Mouse (Mus musculus): ENCODE results near the gene Padi1.

The Padi1 gene

GRCm38 (mm10) chr4:140862036-140862650 is 16.6 kb upstream of the Padi1 start:
- no peak for DNase-seq (ENCODE audit: low spot score in 2 of 2)

GRCm38 (mm10) chr4:140860767-140861147 is 15.2 kb upstream of the Padi1 start:
- peak in 1 of 2 experiments; percentile 47 for DNase-seq (ENCODE audit: low spot score in 2 of 2)

DNA sequence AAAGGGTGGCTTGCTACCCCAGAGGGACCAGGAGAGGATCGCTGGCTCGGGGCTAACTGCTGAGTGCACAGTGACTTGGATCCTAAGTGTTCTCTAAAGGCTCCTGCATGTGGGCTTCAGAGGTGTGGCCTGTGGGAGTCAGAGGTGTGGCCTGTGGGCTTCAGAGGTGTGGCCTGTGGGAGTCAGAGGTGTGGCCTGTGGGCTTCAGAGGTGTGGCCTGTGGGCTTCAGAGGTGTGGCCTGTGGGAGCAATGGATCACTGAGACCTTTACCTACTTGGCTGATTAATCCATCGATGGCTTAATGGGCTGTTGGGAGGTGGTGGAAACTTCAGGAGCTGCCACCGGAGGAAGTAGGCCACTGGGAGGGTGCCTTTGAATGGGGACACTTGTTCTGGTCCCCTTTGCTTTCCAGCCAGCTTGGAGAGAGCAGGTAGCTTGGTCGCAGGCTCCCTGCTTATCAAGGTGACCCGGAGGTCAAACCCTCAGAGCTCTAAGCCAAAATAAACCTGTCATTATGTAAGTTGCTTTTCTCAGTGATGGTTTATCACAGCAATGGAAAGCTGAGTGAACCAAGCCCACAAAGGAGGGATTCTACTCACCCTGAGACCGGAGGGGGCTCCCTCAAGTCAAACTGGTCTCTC is 14.7 kb upstream of the Padi1 start:
- DNase-seq (ENCODE audit: low spot score in 2 of 2): peak in 1 of 2 experiments; percentile 65

DNA sequence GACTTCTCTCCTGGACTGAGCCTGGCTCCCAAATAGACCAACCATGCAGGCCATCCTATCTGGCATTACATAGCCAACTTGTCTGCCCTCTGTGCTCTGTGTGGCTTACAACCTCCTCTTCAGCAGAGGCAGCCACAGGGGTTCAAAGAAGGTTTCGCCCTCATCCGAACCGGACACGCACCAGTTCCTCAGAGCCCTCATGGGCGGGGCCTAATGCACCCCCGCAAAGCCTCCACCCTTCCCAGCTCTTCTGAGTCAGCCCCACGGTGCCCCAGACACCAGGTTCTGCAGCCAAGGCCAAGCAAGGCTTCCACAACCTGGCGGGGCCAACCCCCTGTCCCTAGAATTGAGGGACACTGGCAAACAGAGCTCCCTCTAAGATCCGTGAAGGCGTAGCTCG is 13.7 kb upstream of the Padi1 start:
- peak; percentile 35 to 69 for DNase-seq (ENCODE audit: low spot score in 2 of 2)

- no peak for DNase-seq (ENCODE audit: low spot score in 2 of 2)
Observed at GRCm38 (mm10) chr4:140857813-140858212, 12.2 kb upstream of the Padi1 start.

DNA sequence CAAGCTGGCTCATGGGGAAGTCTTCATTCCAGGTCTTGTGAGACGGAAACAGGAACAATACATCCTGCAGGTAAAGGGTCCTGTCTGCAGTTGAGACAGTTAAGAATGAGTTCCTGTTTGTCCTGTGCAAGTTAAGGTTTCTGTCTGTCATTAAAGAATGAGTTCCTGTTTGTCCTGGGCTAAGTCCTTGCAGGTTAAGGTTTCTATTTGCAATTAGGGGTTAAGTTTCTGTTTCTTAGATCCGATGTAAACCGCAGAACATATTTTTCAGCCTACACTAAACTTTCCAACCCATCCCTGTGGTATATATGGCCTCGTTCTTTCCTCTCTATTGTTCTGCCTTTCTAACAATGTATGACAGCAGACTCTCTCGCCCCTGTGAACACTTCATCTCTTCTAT is 11.5 kb upstream of the Padi1 start:
- DNase-seq (ENCODE audit: low spot score in 2 of 2): no peak

DNA sequence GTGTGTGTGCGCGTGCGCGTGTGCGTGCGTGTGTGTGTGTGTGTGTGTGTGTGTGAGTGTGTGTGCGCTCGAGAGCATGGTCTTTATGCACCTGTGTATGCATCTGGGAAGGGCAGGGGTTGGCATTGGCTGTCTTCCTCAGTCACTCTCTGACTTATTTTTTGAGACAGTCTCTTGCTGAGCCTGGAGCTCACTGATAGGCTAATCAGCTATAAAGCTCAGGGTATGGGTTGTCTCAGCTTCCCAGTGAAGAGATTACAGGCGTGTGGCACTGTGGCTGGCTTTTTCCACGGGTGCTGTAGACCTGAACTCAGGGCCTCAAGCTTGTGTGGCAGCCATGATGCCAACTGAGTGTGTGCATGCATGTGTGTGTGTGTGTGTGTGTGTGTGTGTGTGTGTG is 9.6 kb upstream of the Padi1 start:
- DNase-seq (ENCODE audit: low spot score in 2 of 2): peak in 1 of 2 experiments; percentile 59

GRCm38 (mm10) chr4:140854455-140854864 is 8.9 kb upstream of the Padi1 start:
- peak in 1 of 2 experiments; percentile 60 for DNase-seq (ENCODE audit: low spot score in 2 of 2)

GRCm38 (mm10) chr4:140853626-140854025 is 8.0 kb upstream of the Padi1 start:
- no peak for DNase-seq (ENCODE audit: low spot score in 2 of 2)

DNA sequence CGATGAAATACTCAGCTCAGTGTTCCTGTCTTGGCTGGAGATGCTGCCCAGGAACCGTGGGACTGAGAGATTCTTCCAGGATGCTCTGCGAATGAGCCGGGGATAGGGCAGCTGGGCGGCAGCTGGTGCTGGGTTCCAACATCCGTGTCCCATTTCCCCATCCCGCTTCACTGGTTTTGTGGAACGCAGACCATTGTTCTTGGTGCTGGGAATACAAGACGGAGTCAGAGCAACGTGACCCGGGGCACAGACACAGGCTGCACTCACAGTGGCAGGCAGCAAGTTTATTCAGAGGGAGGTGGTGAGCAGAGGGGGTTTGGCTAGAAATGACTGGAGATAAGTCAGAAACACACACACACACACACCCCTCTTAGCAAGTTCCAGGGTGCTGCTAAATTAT is 3.7 kb upstream of the Padi1 start:
- DNase-seq (ENCODE audit: low spot score in 2 of 2): no peak

GRCm38 (mm10) chr4:140844991-140845390 is 587 bp downstream of the Padi1 start:
- no peak for DNase-seq (ENCODE audit: low spot score in 2 of 2)

GRCm38 (mm10) chr4:140843670-140844280 is 1.8 kb downstream of the Padi1 start:
- DNase-seq (ENCODE audit: low spot score in 2 of 2): no peak

DNA sequence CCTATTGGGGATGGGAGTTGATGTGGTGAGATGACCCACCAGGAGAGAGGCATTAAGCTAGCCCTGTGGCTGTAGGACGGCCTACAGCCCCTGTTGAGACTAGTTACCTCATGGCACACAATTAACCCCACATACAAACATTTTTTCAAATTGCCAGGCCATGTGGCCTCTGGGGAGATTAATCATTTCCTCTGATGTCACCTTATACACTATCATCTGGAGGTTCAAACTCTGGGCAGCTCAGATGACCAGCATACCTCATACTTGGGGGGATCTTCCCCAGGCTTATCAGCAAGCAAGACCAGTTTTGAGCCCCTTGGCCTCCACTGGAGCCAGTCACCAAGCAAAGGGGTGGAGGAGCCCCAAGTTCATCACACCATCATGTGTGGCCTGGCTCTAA is 2.7 kb downstream of the Padi1 start:
- DNase-seq (ENCODE audit: low spot score in 2 of 2): no peak

DNA sequence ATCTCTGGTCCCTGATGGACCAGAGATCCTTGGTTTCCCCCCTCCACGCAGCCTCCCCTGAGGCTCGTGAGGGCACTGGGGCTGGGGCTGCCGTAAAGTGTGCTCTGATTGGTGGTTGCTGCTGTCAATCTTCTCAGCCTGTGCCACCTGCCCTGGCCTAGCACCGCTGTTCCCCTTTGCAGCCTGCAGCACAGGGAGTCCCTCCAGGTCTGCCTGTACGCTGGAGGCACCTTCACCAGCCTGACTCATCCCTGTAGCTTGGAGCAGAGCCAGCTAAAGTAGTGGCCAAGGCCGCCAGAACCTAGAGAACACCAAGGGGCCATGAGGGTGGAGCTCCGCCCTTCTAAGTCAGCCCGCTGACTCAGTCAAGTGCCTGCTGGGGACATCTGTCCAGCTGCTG is 7.7 kb downstream of the Padi1 start:
- no peak for DNase-seq (ENCODE audit: low spot score in 2 of 2)

DNA sequence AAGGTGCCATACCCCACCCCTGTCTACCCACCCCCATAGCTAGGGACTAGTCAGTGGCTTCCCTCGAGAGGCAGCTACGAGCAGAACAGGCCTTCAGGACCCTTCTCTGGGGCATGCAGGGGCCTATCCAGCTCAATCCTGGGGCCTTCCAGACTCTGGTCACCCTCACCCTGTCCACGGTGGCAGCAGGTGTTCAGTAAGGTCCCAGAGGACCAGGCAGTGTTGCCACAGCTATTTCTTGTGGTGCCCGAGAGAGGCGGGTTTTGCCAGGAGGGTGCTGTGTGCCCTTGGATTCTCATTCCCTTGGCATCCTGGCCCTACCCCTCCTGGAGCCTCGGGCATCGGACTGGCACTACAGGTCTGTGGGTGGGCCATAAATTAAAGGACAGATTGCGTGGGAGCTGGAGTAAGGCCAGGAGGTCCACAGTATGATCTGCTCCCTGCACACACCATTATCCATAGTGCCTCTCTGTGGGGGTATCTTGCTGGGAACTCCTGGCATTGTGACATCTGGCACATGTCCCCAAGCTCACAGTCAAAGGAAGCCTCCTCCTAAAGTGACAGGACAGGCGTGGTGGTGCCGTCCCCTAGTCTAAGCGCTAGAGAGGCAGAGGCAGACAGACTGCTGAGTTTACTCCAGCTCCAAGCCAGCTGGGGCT is 9.2 kb downstream of the Padi1 start:
- no peak for DNase-seq (ENCODE audit: low spot score in 2 of 2)

DNA sequence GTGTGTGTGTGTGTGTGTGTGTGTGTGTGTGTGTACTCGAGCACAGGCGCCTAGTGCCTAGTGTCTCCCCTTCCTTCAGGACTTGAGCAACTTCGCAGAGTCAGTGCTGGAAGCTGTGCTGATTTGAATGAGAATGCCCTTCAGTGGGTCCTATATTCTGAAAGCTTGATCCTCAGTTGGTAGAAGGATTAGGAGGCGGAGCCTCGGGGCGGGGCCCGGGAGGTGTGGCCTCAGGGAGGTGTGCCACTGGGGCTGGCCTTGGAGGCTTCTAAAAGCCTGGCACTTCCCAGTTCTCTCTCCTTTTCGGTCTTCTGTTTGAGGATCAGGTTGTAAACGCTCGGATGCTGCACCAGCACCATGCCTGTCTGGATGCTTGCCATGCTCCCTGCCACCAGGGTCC is 9.9 kb downstream of the Padi1 start:
- peak; percentile 70 to 77 for DNase-seq (ENCODE audit: low spot score in 2 of 2)

GRCm38 (mm10) chr4:140834327-140834934 is 11.1 kb downstream of the Padi1 start:
- no peak for DNase-seq (ENCODE audit: low spot score in 2 of 2)

DNA sequence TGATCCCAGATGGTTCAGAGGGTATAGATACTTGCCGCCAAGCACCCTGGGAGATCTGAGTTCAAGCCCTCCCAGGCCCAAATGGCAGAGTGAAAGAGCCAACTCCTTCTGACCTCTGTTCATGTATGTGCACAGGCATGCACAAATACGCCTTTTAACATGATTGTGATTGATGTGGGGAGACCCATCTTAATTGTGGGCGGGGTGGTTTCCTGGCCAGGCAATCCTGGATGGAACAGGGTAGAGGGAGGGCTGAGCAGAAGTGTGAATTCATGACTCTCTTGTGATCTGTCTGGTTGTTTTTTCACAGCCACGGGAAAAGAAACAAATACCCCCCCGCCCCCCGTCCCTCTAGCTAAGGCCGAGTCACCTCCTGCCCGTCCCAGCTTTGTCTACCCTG is 12.8 kb downstream of the Padi1 start:
- DNase-seq (ENCODE audit: low spot score in 2 of 2): no peak

GRCm38 (mm10) chr4:140831808-140832207 is 13.8 kb downstream of the Padi1 start:
- no peak for DNase-seq (ENCODE audit: low spot score in 2 of 2)

GRCm38 (mm10) chr4:140827237-140827636 is 18.3 kb downstream of the Padi1 start:
- no peak for DNase-seq (ENCODE audit: low spot score in 2 of 2)

DNA sequence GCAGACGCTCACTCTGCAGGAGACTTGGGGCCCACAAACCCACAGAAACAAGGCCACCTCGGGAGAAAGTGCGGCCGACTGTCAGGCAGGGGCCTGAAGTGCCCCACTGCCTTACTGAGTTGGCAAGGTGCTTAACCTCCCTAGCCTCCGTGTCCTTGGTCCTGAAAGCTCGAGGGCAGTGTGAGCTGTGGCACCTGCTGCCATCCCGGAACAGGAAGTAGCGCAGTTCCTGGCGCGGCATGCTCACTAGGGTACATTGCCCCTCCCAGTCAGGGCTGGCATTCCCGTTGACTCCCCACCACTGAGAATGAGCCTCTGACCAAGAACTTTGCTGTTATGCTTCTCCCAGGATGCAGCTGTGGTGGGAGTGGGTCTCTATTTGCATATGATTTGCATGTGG is 19.6 kb downstream of the Padi1 start:
- no peak for DNase-seq (ENCODE audit: low spot score in 2 of 2)

- peak; percentile 65 to 86 for DNase-seq (ENCODE audit: low spot score in 2 of 2)
Observed at GRCm38 (mm10) chr4:140821988-140822387, 23.6 kb downstream of the Padi1 start.

All from spleen, postnatal 4 days (tissue).